21 mouse cellular contexts compared by ENCODE assay signal in the genomic region with DNA sequence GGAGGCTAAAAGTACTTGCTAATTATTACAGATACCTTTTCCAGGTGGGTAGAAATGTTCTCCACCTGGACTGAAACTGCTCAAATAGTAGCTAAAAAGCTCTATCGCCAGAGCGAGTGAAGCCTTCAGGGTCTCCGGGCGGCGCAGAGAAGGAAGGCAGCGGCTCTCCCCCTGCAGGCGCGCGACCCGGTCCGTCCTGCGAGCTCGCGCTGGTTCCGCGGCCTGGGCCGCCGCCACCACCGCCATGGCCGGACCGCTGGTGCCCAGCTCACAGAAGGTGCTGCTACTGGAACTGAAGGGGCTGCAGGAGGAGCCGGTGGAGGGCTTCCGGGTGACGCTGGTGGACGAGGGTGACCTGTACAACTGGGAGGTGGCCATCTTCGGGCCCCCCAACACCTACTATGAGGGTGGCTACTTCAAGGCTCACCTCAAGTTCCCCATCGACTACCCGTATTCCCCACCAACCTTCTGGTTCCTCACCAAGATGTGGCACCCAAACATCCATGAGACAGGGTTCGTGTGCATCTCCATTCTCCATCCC. TPM values are rescaled to one million over a fixed set of nuclear protein-coding genes. Genes with fewer than 3 reads are reported as not detected.
DNase-seq lines count a peak whose midpoint lies in the region; ATAC-seq and TF ChIP-seq lines count a peak whose summit lies in the region.
"Had no signal": no experiment of that assay in that cellular context is flagged by ENCODE, and none has a peak within 500 bp of the region (broad histone marks: within the 10 kb centered on the region; RNA-seq: fewer than 3 reads in every experiment).

TSS of gene Cdc34b (plus strand) at position 51 of the 541 bp plus-strand sequence.

- H3K27ac ChIP-seq in testis, adult 2 months (ENCODE audit: control insufficient read depth, insufficient read depth, low read depth, low read length) = no peak within 1 kb of the TSS
- H3K27ac ChIP-seq: hindbrain, embryonic 12.5 days; hindbrain, embryonic 15.5 days had no signal

- no peaks in the 10 kb centered on the region for H3K36me3 ChIP-seq in testis, adult 2 months (ENCODE audit: control insufficient read depth, insufficient read depth, low read length)
- H3K36me3 ChIP-seq: hindbrain, embryonic 12.5 days; hindbrain, embryonic 15.5 days had no signal

- no peaks in the 10 kb centered on the region for H3K27me3 ChIP-seq in testis, adult 2 months (ENCODE audit: control insufficient read depth, insufficient read depth, low read length)
- H3K27me3 ChIP-seq: hindbrain, embryonic 12.5 days; hindbrain, embryonic 15.5 days had no signal

- peaks cover 4% of the 10 kb centered on the region for H3K4me1 ChIP-seq in testis, adult 2 months (ENCODE audit: control insufficient read depth, insufficient read depth, low read length)
- H3K4me1 ChIP-seq: hindbrain, embryonic 12.5 days; hindbrain, embryonic 15.5 days had no signal

- intact Hi-C loops in gastrocnemius, postnatal 14 days (cut with DNase I; ENCODE audit: low total_unique reads) = no loop called here

- no peak for TF ChIP-seq POLR2A in testis, adult 2 months (IDR thresholded peaks at IDR 0.05; ENCODE audit: control insufficient read depth, low read depth, low read length)

- peak; percentile 44; the same call in 1 of the 2 replicates for ATAC-seq in erythroid progenitor cell, adult 5-6 weeks (replicated peaks; ENCODE audit: low FRiP score, poor library complexity, severe bottlenecking)
- ATAC-seq: CD4-positive, CD25-positive, alpha-beta regulatory T cell, adult 4 months; forebrain, embryonic 14.5 days; forebrain, postnatal 0 days had no signal

- peak within 1 kb of the TSS; percentile 81 for H3K4me3 ChIP-seq in testis, adult 2 months (ENCODE audit: control insufficient read depth, low read depth, low read length)
- H3K4me3 ChIP-seq: hindbrain, embryonic 12.5 days; hindbrain, embryonic 15.5 days had no signal

- no peak for DNase-seq in testis, postnatal 10 days (ENCODE audit: low spot score)
- peak; percentile 19 for DNase-seq in testis, postnatal 14 days (ENCODE audit: low spot score)
- DNase-seq in gastrocnemius, postnatal 14 days = no peak
- no peak for DNase-seq in liver
- DNase-seq: adrenal gland, postnatal 10 days; cerebellum, adult 18-20 months; cerebellum, adult 9-10 months; cerebellum, postnatal 14 days; forebrain, postnatal 0 days; gastrocnemius, postnatal 36 days; heart, adult 11 months had no signal

- TF ChIP-seq CTCF in testis, adult 2 months (IDR thresholded peaks at IDR 0.05; ENCODE audit: control insufficient read depth, insufficient read depth, insufficient replicate concordance, low read depth, low read length) = no peak

RNA-seq across cellular contexts. Expression of gene Cdc34b, which starts in this region (rescaled TPM):
- polyA plus RNA-seq in testis, adult 2 months (2012; rRNA removed) = 0.91 and 1.2 TPM in 2 replicates
- not detected in 2 replicates for total RNA-seq in erythroid progenitor cell, adult 5-6 weeks (2015; ENCODE audit: low replicate concordance)
- total RNA-seq in erythroid progenitor cell, adult 5-6 weeks (2017; ENCODE audit: low replicate concordance) = 0.15 TPM in 1 of 2 replicates, not detected in the other
- under 1 TPM; 0.89 to 0.98 TPM for total RNA-seq in gastrocnemius, postnatal 14 days (2021)
- total RNA-seq: forebrain, postnatal 0 days; hematopoietic stem cell, adult 5-6 weeks had no signal
- polyA plus RNA-seq: CD4-positive, CD25-positive, alpha-beta regulatory T cell, adult 4 months; forebrain, embryonic 11.5 days; forebrain, embryonic 14.5 days; forebrain, postnatal 0 days; heart, embryonic 14.5 days; heart, postnatal 0 days; hindbrain, embryonic 15.5 days had no signal

Comparison
In these comparisons a context has a peak if more than half of its experiments do, and no peak if none do; other contexts are left out.
1. Peak in ATAC-seq in erythroid progenitor cell, adult 5-6 weeks; RNA of the gene not detected or under 1 TPM.